In genomic region chr11:82013756-82014155, GRCm38 (mm10) we compare ENCODE assay signal across 23 mouse cellular contexts. TPM values are rescaled to one million over a fixed set of nuclear protein-coding genes. Genes with fewer than 3 reads are reported as not detected.
"Had no signal": no experiment of that assay in that cellular context is flagged by ENCODE, and none has a peak within 500 bp of the region (broad histone marks: within the 10 kb centered on the region; RNA-seq: fewer than 3 reads in every experiment).

No protein-coding gene starts in this region.

- H3K9ac ChIP-seq: neural tube, embryonic 15.5 days; stomach, embryonic 15.5 days had no signal

- DNase-seq: retina, postnatal 1 day; right cerebral cortex, adult 18-20 months; right cerebral cortex, postnatal 14 days; right cerebral cortex, postnatal 25 days; right cerebral cortex, postnatal 4 days; spleen, adult 18-20 months; thymus, adult 18-20 months; thymus, adult 2 months; thymus, postnatal 14 days; thymus, postnatal 25 days; thymus, postnatal 36 days; thymus, postnatal 4 days had no signal

- H3K4me1 ChIP-seq: neural tube, embryonic 15.5 days; stomach, embryonic 15.5 days had no signal

- H3K9me3 ChIP-seq: neural tube, embryonic 15.5 days; stomach, embryonic 15.5 days had no signal

- H3K4me2 ChIP-seq: neural tube, embryonic 15.5 days; stomach, embryonic 15.5 days had no signal

- H3K27me3 ChIP-seq: neural tube, embryonic 15.5 days; stomach, embryonic 15.5 days had no signal

- H3K4me3 ChIP-seq: neural tube, embryonic 15.5 days; stomach, embryonic 15.5 days had no signal

- H3K27ac ChIP-seq: neural tube, embryonic 15.5 days; stomach, embryonic 15.5 days; stomach, postnatal 0 days had no signal

- H3K36me3 ChIP-seq: neural tube, embryonic 15.5 days; stomach, embryonic 15.5 days had no signal

RNA-seq across cellular contexts. Expression of gene Gm17268, which starts 24.6 kb away (rescaled TPM):
- polyA plus RNA-seq: neural tube, embryonic 14.5 days; neural tube, embryonic 15.5 days; small intestine, adult 2 months; spleen, adult 2 months; stomach, embryonic 14.5 days; stomach, embryonic 15.5 days; stomach, embryonic 16.5 days; stomach, postnatal 0 days; testis, adult 2 months; thymus, adult 2 months; thymus, postnatal 0 days; urinary bladder, adult 2 months had no signal

RNA-seq across cellular contexts. Expression of gene Ccl7, which starts 31.8 kb away (rescaled TPM):
- polyA plus RNA-seq: spleen, adult 2 months; testis, adult 2 months had no signal

RNA-seq across cellular contexts. Expression of gene Ccl11, which starts 43.9 kb away (rescaled TPM):
- polyA plus RNA-seq: neural tube, embryonic 14.5 days; testis, adult 2 months had no signal

RNA-seq across cellular contexts. Expression of gene Asic2, which starts 45.5 kb away (rescaled TPM):
- polyA plus RNA-seq: thymus, postnatal 0 days had no signal
